Mouse (Mus musculus) gastrocnemius, postnatal 10 days (tissue): ENCODE results near the gene Plcl2. TPM values are rescaled to one million over a fixed set of nuclear protein-coding genes. Genes with fewer than 3 reads are reported as not detected.

Experiments
- DNase-seq: peaks from one replicate; pipeline ENCODE4 v3.0.0; 2021; ENCODE audit warnings: mixed read lengths
- total RNA-seq, 2 experiments: library from RNA; stranded (reverse); gene quantifications; 2 replicates each; pipeline ENCODE4 v1.2.3; 2021

Plcl2 gene
- total RNA-seq, 2 experiments from 2014 or later, result 37.7 to 38.2 TPM

GRCm38 (mm10) chr17:50499091-50499790 is 10.0 kb upstream of the Plcl2 start:
- DNase-seq, result no peak

GRCm38 (mm10) chr17:50500806-50501205 is 8.4 kb upstream of the Plcl2 start:
- DNase-seq, result no peak

GRCm38 (mm10) chr17:50503075-50503474 is 6.1 kb upstream of the Plcl2 start:
- no peak for DNase-seq

DNA sequence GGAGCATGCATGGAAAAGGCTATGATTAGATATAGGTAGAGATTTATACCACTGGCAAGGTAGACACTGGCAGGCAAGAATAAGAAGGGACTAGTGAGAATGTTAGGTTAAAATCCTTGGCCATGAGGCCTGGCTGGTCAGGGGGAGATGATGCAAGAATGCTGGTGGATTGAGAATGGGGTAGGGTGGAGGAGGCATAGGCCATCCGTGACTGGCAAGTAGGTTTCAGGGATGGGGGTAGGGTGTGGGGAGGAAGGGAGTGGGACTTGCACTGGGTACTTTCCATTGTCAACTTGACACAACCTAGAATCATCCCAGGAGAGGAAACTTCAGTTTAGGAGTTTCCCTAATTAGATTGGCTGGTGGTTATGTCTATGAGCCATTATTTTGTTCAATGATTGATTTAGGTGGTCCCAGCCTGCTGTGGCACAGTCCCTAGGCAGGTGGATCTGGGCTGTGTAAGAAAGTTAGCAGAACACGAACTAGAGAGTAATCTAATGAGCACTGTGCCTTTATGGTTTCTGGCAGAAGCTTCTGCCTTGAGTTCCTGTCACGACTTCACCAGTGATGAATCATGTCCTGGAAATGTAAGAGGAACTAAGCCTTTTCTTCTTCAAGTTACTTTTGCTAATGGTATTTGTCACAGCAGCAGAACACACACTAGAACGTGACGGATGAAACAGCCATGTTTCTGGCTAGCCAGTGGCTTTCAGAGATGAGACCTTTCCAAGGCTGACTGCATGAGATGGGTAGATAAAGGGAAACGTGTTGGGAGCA is 4.9 kb upstream of the Plcl2 start:
- no peak for DNase-seq

- no peak for DNase-seq
Observed at GRCm38 (mm10) chr17:50505910-50506634, 3.1 kb upstream of the Plcl2 start.

GRCm38 (mm10) chr17:50506861-50507321 is 2.3 kb upstream of the Plcl2 start:
- peak; percentile 19 for DNase-seq

GRCm38 (mm10) chr17:50508055-50508774 is 988 bp upstream of the Plcl2 start:
- peak; percentile 10 for DNase-seq

DNA sequence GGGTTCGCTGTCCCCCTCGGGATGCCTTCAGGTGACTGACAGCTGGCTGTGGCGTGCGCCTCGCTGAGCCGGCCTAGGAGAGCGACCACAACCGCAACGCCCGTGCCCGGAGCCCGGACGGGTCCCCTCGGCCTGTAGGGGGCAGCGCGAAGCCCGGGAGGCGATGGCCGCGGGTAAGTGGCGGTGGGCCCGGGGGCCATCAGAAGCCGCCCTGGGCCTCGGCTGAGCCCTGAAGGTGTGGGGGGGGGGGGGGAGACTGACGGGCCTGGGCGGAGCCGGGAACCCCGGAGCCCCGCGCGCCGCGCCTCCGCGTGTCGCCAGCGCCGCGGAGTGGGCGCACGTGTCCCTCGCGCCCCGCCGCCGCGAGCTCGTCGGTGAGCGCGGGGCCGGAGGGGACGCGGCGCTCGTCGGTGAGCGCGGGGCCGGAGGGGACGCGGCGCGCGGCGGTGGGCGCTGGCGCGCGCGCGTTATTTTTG is 390 bp upstream of the Plcl2 start:
- peak; percentile 83 for DNase-seq

DNA sequence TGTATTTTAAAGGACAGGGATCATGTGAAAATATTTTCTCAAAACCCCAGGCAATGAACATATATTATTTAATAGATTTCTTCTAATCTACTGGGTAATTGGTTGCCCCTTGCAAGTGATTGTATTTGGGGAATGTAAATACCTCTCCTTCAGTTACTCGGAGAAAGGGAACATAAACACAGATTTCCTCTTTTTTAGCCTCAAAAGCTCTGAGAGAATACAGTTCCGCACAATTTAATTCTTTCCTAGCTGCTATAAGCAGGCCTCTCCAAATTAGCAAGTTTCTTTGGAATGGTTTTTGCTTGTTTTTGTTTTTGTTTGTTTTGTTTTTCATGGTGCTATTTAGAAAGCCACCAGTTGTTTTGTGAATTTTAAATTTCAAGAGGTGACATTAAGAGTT is 1.1 kb downstream of the Plcl2 start:
- DNase-seq, result no peak

GRCm38 (mm10) chr17:50510741-50511140 is 1.5 kb downstream of the Plcl2 start:
- DNase-seq, result no peak

- no peak for DNase-seq
Observed at GRCm38 (mm10) chr17:50512222-50512621, 3.0 kb downstream of the Plcl2 start.

GRCm38 (mm10) chr17:50512841-50513240 is 3.6 kb downstream of the Plcl2 start:
- no peak for DNase-seq

DNA sequence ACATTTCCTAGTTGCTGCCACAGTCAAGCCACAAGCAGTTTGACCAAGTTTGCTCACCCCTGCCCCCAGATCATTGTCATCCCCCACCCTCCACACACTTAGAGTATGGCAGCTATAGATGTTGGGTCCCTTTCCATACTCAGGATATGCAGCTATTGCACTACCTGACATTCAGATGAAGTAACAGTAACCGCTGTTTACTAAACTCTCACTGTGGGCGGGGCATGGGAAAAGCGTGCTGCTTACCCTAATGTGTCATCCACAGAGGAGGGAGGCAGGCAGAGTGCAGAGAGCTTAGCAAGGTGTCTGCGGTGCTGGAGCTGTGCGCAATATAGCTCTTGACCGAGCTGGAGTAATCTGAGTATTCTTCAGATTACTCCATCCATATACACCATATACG is 4.2 kb downstream of the Plcl2 start:
- DNase-seq, result no peak

DNA sequence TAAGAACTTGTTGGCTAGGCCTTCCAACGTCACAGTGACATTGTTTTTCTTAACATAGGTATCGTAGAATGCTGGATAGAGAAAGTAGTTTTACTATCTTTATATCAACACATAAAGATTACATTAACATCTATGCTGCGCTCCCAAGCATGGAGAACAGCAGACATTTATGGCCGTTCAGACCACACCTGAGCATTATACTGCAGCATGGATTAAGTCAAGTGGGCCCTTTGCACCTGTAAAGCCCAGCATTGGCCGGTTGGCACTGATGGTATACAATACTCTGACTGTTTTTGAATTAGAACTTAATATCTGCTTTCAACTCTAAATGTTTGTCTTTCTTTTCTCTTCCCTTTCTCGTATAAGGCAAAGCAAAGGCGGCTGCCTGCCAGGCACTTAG is 4.8 kb downstream of the Plcl2 start:
- no peak for DNase-seq

- DNase-seq, result no peak
Observed at GRCm38 (mm10) chr17:50515926-50516325, 6.7 kb downstream of the Plcl2 start.

DNA sequence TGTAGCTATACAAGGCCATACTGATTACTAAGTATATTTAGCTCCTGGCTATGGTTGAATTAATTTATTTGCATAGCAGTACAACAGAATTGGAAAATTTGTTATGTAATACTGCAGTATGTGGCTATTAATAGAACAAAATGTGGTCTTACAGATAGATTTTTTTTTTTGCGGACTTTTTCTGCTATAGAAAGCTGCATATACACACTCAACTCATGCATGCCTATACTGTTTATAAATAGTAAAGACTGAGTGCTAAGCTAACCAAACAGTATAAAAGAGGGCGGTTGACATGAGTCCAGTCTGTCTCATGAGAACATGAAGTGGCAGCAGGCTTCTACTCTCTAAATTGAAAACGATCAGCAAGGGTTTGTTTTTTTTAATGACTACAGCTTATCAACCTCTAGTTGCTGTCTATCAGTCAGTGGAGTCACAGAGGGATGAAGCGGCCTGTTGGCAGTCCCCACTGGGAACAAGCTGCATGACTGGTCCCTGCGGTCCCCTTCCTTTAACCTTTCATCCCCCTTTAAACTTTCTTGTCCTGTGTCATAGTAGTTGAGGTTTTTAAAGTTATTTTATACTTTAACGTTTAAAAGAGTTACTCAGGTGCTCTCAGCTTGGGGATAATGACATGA is 8.7 kb downstream of the Plcl2 start:
- no peak for DNase-seq

DNA sequence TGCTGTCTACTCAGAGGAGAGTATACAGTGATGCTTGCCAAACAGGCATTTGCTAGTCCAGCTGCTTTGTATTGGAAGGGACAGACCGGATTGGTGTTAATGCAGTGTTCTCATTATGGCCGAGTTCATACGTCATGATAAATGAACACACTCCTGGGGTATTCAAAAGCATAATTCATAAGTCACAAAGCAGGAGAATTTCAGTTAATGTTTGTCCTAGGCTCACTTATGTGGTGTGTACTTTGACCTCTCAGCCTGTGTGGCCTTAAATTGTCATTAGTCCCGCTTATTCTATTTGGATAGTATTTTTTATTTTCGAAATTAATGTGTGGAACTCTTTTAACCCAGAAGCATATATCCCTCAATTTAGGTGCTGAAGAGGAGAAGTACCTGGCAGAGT is 10.4 kb downstream of the Plcl2 start:
- DNase-seq, result no peak

DNA sequence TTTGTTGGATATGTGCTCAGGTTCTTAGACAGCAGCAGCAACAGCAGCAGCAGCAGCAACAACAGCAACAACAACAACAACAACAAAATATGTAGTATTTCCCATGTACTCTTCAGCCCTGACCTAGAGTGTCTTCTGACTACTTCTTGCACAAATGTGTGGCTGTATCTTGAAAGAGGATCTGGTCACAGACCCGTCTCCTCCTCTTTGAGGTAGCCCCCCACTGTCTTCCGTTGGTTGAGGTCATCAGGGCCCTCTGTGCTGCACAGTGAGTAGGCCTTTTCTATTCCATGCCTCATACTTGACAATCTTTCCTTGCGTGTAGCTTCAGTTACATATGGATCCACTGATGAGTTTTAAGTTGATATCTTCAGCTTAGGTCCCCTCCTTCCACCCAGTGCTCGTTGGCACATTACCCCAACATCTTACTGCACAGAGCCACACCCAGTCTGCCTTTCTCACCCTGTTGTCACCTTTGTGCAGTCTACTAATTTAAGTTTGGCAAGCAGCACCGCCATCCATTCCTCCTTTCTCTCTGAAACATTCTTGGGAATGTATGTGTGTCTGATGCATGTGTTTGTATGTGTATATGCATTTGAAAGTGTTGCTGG is 13.4 kb downstream of the Plcl2 start:
- DNase-seq, result no peak

- no peak for DNase-seq
Observed at GRCm38 (mm10) chr17:50524970-50525369, 15.8 kb downstream of the Plcl2 start.

- DNase-seq, result no peak
Observed at GRCm38 (mm10) chr17:50525821-50526220, 16.6 kb downstream of the Plcl2 start.

- no peak for DNase-seq
Observed at GRCm38 (mm10) chr17:50530089-50530488, 20.9 kb downstream of the Plcl2 start.
